Mouse (Mus musculus) midbrain, embryonic 14.5 days (tissue): ENCODE data around the gene Serinc5. TPM values are rescaled to one million over a fixed set of nuclear protein-coding genes. Genes with fewer than 3 reads are reported as not detected.
A peak's percentile ranks its signal among the peaks of the same experiment; 100 is the strongest.

Source experiments
- ATAC-seq: fragments of 200-750 bp; cut with Nextera tagmentation; 2 replicates; pipeline ENCODE4 v1.8.0; 2017; ENCODE audit warnings: moderate number of reproducible peaks, moderate library complexity; ENCODE audit not compliant: low FRiP score, low TSS enrichment
- DNase-seq: peaks from one replicate; pipeline ENCODE4 v3.0.0-alpha.2; 2015
- H3K27ac ChIP-seq: fragments of 300-500 bp; sonication (generic); replicated peaks from 2 replicates; pipeline ENCODE4 v1.5.1; 2014; ENCODE audit warnings: mild to moderate bottlenecking, low read depth, low read length, moderate library complexity
- H3K27me3 ChIP-seq: fragments of 300-500 bp; sonication (generic); 2 replicates; pipeline ENCODE4 v1.6.1; 2014; ENCODE audit warnings: low read length, control low read depth, mixed read lengths; ENCODE audit not compliant: control insufficient read depth, insufficient read depth
- H3K36me3 ChIP-seq: fragments of 300-500 bp; sonication (generic); 2 replicates; pipeline ENCODE4 v1.6.1; 2014; ENCODE audit warnings: low read length, control low read depth; ENCODE audit not compliant: control insufficient read depth, insufficient read depth
- H3K4me1 ChIP-seq: fragments of 300-500 bp; sonication (generic); 2 replicates; pipeline ENCODE4 v1.6.1; 2014; ENCODE audit warnings: mild to moderate bottlenecking, antibody characterized with exemption, low read length, control low read depth; ENCODE audit not compliant: control insufficient read depth, insufficient read depth
- H3K4me2 ChIP-seq: fragments of 300-500 bp; sonication (generic); 2 replicates; pipeline ENCODE4 v1.6.1; 2014; ENCODE audit warnings: mild to moderate bottlenecking, low read length, moderate library complexity
- H3K4me3 ChIP-seq: fragments of 300-500 bp; sonication (generic); replicated peaks from 2 replicates; pipeline ENCODE4 v1.5.1; 2014; ENCODE audit warnings: low read depth, low read length
- H3K9ac ChIP-seq: fragments of 300-500 bp; sonication (generic); replicated peaks from 2 replicates; pipeline ENCODE4 v1.6.1; 2014; ENCODE audit warnings: mild to moderate bottlenecking, low read length, moderate library complexity
- H3K9me3 ChIP-seq: fragments of 300-500 bp; sonication (generic); 2 replicates; pipeline ENCODE4 v1.6.1; 2016; ENCODE audit warnings: low read length, control low read depth, mixed read lengths; ENCODE audit not compliant: control insufficient read depth
- WGBS: fragments of 180-500 bp; shearing (Covaris S2); extraction: QIAGEN DNeasy Blood & Tissue Kit; methylation state at CpG from one replicate; pipeline ENCODE4 v1.1.7; 2014; 5-methylcytosine and 5-hydroxymethylcytosine counted together
- polyA plus RNA-seq: library from polyadenylated mRNA; unstranded; fragments of >200 nt; fragmentation: Nextera tagmentation; extraction: Ambion mirVana; gene quantifications from 2 replicates; pipeline ENCODE4 v1.2.1, GENCODE M21; 2014

Serinc5 gene
- polyA plus RNA-seq, 1 experiment from 2014 or later, result 15.4 TPM

GRCm38 (mm10) chr13:92631450-92631849 lies 20.6 kb downstream of the Serinc5 start:
- H3K9ac ChIP-seq, result no peak overlapping the region
- no peak for ATAC-seq
- WGBS, result 70% methylated on average over 4 of the region's 4 CpGs
- no peaks in the 10 kb centered on the region for H3K9me3 ChIP-seq
- H3K36me3 ChIP-seq, result no peaks in the 10 kb centered on the region
- no peaks in the 10 kb centered on the region for H3K27me3 ChIP-seq
- no peak overlapping the region for H3K4me2 ChIP-seq
- H3K27ac ChIP-seq, result no peak overlapping the region
- DNase-seq, result no peak
- no peaks in the 10 kb centered on the region for H3K4me1 ChIP-seq
- no peak overlapping the region for H3K4me3 ChIP-seq

GRCm38 (mm10) chr13:92632550-92632949 lies 21.7 kb downstream of the Serinc5 start:
- DNase-seq (no peak), ATAC-seq (no peak)
- Histone ChIP-seq H3K27ac (no peak overlapping the region), H3K9ac (0 out of 2 replicates have a peak overlapping the region, but pooled peaks have one; percentile 6), H3K4me2 (no peak overlapping the region), H3K4me3 (no peak overlapping the region), H3K9me3 (no peaks in the 10 kb centered on the region), H3K36me3 (no peaks in the 10 kb centered on the region), H3K27me3 (no peaks in the 10 kb centered on the region), H3K4me1 (peaks cover 6% of the 10 kb centered on the region; the same call in 1 of the 2 replicates)
- 46% methylated on average over 4 of the region's 4 CpGs for WGBS

DNA sequence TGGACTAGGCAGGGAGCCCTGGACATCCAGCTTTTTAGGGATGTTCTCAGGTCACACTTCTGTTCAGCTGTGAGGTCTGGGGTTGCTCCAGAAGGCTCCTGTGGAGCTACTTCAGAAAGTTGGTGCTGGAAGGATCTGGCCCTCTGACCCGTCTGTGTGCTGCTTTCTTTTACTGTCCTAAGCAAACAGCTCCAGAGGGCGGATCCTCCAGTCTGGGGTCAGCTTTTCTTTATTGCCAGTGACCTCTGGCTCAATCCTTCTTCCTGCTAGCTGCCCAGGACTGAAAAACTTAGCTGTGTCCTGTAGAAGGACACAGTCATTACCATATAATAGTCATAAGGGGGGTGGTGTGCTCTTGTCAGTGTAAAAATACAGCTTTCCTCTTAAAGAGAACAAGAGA lies 24.1 kb downstream of the Serinc5 start:
- no peak for ATAC-seq
- no peak for DNase-seq
- Histone ChIP-seq H3K9me3 (no peaks in the 10 kb centered on the region), H3K27me3 (no peaks in the 10 kb centered on the region), H3K27ac (no peak overlapping the region), H3K4me2 (no peak overlapping the region), H3K4me3 (no peak overlapping the region), H3K9ac (no peak overlapping the region), H3K36me3 (no peaks in the 10 kb centered on the region), H3K4me1 (peaks cover 6% of the 10 kb centered on the region; the same call in 1 of the 2 replicates)
- 19% methylated on average over 2 of the region's 2 CpGs for WGBS

- Histone ChIP-seq H3K36me3 (no peaks in the 10 kb centered on the region), H3K9ac (no peak overlapping the region), H3K4me1 (peaks cover 6% of the 10 kb centered on the region; the same call in 1 of the 2 replicates), H3K27ac (no peak overlapping the region), H3K27me3 (no peaks in the 10 kb centered on the region), H3K9me3 (no peaks in the 10 kb centered on the region), H3K4me2 (no peak overlapping the region), H3K4me3 (no peak overlapping the region)
- WGBS, result 77% methylated on average over 6 of the region's 6 CpGs
- ATAC-seq, result no peak
- DNase-seq, result no peak
These were observed 25.5 kb downstream of the Serinc5 start for GRCm38 (mm10) chr13:92636226-92636909.

DNA sequence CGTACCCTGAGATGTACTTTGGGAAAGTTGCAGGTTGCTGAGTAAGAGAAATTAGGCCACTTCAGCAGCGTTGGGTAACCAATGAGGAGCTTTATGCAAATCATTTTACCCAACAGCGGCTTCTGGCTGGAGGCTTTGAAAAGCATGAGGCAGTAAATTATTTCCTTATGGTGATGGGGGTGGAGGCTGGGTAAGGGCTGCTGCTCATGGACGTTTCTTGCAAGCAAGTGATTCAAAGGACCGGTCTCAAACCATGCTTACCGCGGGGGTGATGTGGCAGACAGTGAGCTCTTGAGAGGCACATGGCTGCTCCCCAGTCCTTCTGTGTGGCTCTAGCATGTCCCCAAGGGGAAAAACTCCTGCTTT lies 26.0 kb downstream of the Serinc5 start:
- Histone ChIP-seq H3K9me3 (no peaks in the 10 kb centered on the region), H3K4me2 (0 out of 2 replicates have a peak overlapping the region, but pooled peaks have one; percentile 10), H3K36me3 (no peaks in the 10 kb centered on the region), H3K27me3 (no peaks in the 10 kb centered on the region), H3K9ac (0 out of 2 replicates have a peak overlapping the region, but pooled peaks have one; percentile 29), H3K27ac (no peak overlapping the region), H3K4me1 (peaks cover 6% of the 10 kb centered on the region; the same call in 1 of the 2 replicates), H3K4me3 (no peak overlapping the region)
- 2% methylated on average over 7 of the region's 7 CpGs for WGBS
- DNase-seq (peak; percentile 69), ATAC-seq (peak; percentile 44; the same call in 1 of the 2 replicates)

DNA sequence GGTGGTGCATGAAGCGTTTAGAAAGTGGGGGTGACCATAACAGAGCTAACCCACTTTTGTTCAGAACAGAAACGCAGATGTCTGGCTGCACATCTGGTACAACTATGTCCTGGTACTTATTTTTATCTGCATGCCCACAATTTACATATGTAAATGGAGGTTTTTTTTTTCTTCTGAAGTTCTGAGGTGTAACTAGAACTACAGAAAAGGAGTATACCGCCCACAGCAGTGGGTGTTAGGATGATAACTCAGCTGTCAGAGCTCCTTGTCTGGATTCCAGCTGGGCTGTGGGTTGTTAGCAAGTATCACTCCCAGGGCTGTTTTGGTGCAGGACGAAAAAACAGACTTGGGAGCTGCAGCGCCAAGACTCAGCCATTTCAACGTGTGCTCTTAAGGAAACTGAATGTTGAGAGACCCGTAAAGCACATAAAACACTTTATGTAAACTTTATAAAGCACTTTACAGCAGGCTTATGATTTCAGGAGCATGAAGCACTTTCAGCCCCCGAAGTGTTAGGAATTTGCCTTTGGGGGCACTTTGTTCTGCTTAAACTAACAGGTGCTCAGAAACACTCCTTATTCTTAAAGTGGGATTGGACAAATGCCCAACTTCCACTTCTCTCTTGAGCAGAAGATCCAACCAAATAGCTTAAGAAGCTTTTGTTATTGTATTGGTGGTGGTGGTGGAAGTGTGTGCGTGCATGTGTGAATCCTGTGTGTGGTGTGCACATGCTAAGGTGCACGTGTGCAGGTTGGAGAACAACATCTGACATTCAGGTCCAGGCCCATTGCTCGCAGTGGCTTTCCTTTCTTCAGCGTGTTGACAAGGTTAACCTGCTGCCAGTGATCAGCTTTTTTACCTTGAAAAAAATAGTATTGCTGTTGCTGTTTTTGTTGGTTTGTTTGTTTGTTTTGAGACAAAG lies 28.5 kb downstream of the Serinc5 start:
- ATAC-seq (no peak), DNase-seq (no peak)
- H3K9ac ChIP-seq, result no peak overlapping the region
- no peaks in the 10 kb centered on the region for H3K27me3 ChIP-seq
- no peak overlapping the region for H3K4me2 ChIP-seq
- 83% methylated on average over 12 of the region's 12 CpGs for WGBS
- no peak overlapping the region for H3K27ac ChIP-seq
- no peaks in the 10 kb centered on the region for H3K9me3 ChIP-seq
- no peaks in the 10 kb centered on the region for H3K36me3 ChIP-seq
- peaks cover 6% of the 10 kb centered on the region; the same call in 1 of the 2 replicates for H3K4me1 ChIP-seq
- H3K4me3 ChIP-seq, result no peak overlapping the region

- Histone ChIP-seq H3K36me3 (no peaks in the 10 kb centered on the region), H3K27me3 (no peaks in the 10 kb centered on the region), H3K4me1 (no peaks in the 10 kb centered on the region), H3K9ac (no peak overlapping the region), H3K9me3 (no peaks in the 10 kb centered on the region), H3K4me3 (no peak overlapping the region), H3K27ac (no peak overlapping the region), H3K4me2 (no peak overlapping the region)
- 88% methylated on average over 3 of the region's 3 CpGs for WGBS
- no peak for DNase-seq
- ATAC-seq, result no peak
These were observed 33.3 kb downstream of the Serinc5 start for GRCm38 (mm10) chr13:92644199-92644598.

GRCm38 (mm10) chr13:92644753-92645152 lies 33.9 kb downstream of the Serinc5 start:
- Histone ChIP-seq H3K4me1 (no peaks in the 10 kb centered on the region), H3K27ac (no peak overlapping the region), H3K4me2 (no peak overlapping the region), H3K4me3 (no peak overlapping the region), H3K9ac (no peak overlapping the region), H3K9me3 (no peaks in the 10 kb centered on the region), H3K36me3 (no peaks in the 10 kb centered on the region), H3K27me3 (no peaks in the 10 kb centered on the region)
- 60% methylated on average over 6 of the region's 6 CpGs for WGBS
- DNase-seq, result no peak
- ATAC-seq, result no peak
